Mouse (Mus musculus) natural killer cell, adult 2 months (primary cell): ENCODE results near the gene Cdk4.

Experiments
- DNase-seq, 2 experiments: peaks; one replicate each; pipeline ENCODE4 v3.0.0; 2022; ENCODE audit warnings: low spot score in 2 of 2

The Cdk4 gene

DNA sequence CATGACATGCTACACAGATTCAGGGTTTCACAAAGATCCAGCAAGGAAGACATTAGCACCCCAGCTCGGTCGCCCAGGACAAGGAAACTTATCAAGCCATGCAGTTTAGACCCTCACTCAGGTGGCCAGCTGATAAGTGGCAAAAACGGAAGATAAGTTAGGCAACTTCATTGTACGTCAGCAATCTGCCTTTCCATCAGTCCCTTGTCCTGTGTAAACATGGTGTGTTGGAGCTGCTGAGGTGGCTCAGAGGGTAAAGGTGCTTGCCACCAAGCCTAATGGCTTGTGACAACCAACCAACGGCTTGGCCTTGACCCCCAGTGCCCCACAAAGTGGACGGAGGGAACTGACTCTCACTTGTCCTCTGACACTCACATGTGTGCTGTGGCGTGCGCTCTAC lies 37.1 kb downstream of the Cdk4 start:
- DNase-seq: no peak

DNA sequence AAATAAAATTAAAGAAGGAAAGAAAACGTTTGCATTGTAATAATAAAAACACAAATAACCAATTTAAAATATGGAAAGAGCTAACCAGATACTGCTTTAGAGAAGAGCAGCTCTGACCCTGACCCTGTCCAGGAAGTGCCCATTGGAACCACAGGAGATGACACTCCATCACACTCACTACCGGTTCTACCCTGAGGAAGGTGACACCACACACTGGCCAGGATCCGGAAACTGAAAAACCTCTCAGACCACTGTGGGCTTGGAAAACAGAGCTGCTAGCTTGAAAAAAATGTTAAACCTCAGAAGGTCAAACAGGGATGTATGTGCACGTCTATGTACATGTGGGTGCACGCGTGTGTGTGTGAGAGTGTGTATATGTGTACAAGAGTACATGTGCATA lies 37.8 kb downstream of the Cdk4 start:
- peak in 1 of 2 experiments; percentile 49 for DNase-seq

DNA sequence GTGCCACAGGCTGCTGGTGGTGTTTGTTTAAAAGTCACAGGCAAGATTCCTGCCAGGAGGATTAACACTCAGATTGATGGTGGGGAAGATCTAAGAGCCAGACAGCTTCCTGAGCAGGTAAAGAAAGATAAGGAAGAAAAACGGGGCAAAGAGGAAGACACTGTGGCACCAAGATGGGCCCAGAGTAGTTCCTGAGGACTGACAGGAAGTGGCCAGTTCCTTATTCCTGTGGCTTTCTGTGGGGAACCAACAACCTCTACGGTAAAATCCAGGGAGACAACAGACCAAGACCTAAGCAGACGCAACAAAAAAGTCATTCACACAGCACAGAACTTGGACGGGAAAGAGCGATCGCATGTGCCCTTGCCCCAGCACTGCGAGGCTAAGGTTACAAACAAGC lies 40.3 kb downstream of the Cdk4 start:
- no peak for DNase-seq

DNA sequence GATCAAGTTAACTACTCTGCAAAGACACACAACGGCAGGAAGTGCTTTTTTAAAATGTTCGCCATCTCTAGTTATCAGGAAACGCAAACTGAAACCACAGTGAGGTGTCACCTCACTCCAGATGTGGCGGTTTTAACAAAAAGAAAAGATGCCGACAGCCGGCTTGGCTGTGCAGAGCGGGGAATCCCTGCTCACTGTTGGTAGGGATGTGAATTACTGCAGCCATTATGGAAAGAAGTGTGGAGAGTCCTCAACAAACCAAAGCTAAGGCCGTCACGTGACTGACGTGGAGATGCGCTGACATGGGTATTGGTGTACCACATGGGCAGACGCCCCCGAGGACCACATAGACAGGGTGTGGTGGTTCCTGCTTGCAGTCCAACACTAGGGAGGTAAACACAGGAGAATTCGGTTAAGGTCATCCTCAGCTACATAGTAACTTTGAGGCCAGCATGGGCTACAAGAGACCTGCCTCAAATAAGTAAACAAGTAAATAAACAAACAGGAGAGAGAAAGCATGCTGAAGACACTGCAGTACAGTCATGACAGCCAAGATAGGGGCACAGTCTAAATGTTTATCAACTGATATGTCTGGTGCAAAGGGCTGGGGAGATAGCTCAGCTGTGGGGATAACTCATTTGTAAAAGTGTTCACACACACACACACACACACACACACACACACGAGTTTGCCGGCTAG lies 44.4 kb downstream of the Cdk4 start:
- DNase-seq: peak; percentile 45 to 59

DNA sequence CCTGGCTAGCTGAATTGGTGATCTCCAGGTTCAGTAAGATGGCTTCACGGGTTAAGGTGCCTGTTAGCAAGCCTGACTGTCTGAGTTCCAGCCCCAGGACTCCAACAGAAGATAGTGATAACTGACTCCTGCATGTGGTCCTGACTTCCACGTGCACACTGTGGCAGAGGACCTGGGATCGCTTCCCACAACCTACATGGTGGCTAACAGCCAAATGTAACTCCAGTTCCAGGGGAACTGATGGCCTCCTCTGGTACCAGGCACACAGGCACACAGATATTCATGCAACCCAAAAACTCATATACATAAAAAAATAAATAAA lies 44.9 kb downstream of the Cdk4 start:
- no peak for DNase-seq

DNA sequence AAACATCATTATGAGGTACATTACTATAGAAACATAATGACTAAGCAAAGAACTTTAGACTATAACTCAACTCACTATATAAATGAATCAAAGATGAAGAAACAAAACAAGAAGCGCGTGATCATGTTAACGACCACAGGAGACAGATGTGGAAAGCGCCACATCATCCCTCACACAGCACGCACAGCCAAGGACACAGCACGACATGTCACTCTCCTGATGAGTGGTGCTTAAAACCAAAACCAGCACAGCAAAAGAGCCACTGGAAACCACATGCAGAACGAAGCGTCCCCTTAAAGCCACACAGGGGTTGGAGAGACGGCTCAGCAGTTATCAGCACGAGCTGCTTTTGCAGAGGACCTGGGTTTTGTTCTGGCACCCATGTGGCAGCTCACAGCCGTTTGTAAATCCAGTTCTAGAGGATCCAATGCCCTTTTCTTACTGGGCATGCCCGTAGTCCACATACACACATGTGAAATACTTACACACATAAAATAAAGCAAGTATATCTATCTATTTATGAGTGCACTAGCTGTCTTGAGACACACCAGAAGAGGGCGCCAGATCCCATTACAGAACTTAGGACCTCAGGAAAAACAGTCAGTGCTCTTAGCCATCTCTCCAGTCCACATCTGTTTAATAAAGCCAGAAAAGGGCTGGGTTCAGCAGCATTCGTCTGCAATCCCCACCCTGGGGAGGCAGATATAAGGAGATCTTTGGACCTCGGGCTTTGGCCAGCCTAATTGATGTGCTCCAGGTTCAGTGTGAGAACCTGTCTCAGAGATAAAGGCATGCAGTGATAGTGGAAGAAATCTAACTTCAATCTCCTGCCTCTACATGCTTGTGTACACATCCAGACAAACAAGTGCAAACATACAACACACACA lies 47.9 kb downstream of the Cdk4 start:
- DNase-seq: peak in 1 of 2 experiments; percentile 26

DNA sequence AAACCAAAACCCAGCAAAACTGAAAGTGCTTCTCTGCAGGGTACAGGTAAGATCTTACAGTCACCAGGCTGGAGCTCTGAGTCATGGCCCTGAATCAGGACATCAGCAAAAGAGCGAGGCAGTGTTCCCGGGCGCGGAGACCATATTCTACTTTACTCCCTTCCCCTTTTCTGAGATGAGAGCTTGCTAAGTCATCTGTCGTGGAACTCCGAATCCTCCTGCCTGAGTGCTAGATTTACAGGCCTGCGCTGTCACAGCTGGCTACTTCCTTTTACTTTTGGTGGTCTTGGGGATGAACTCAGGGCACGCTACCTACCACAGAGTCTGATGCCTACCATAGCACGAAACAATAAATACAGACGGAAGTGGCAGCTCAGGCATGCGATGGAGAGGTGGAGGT lies 51.1 kb downstream of the Cdk4 start:
- no peak for DNase-seq

DNA sequence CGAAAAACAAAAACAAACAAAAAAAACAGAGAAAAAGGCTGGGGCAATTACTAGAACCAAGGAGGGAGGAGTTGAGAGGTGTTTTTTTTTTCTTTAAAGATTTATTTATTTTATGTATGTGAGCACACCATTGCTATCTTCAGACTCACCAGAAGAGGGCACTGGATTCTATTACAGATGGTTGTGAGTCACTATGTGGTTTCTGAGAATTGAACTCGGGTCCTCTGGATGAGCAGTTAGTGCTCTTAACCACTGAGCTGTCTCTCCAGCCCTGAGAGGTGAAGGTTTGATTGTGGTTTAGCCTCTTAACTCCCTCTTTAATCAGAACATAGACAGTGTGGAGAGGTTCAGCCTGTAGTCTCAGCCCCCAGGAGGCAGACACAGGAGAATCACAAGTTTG lies 51.7 kb downstream of the Cdk4 start:
- DNase-seq: no peak
